Mouse (Mus musculus) cerebellum, adult 8-10 months (tissue): Measurements from ENCODE around the gene Ccdc8.
A peak's percentile ranks its signal among the peaks of the same experiment; 100 is the strongest.
"Not testable (repeated sequence)": the region's sequence is repeated elsewhere in the genome, so short reads cannot be mapped to it uniquely, and the experiment has no call there.

Experiments used
- DNase-seq: peaks from one replicate; pipeline ENCODE4 v3.0.0; 2022

Ccdc8 gene

GRCm38 (mm10) chr7:16992451-16992807 lies at the start of gene Ccdc8:
Gene Ccdc8 (plus strand): TSS chr7:16992708.
- no peak for DNase-seq

GRCm38 (mm10) chr7:16942861-16943260 lies 49.6 kb upstream of the Ccdc8 start:
- DNase-seq, result no peak

GRCm38 (mm10) chr7:16944061-16944807 lies 48.3 kb upstream of the Ccdc8 start, which contains the start of gene Pnmal2:
Gene Pnmal2 (plus strand): TSS chr7:16944682.
- peak; percentile 90 for DNase-seq

GRCm38 (mm10) chr7:16944808-16945315 lies 47.6 kb upstream of the Ccdc8 start:
- DNase-seq, result no peak

- DNase-seq, result peak; percentile 59
Observed at GRCm38 (mm10) chr7:16945419-16945818, 47.1 kb upstream of the Ccdc8 start.

GRCm38 (mm10) chr7:16946441-16947348 lies 45.8 kb upstream of the Ccdc8 start:
- DNase-seq, result peak; percentile 74

GRCm38 (mm10) chr7:16947349-16947895 lies 45.1 kb upstream of the Ccdc8 start:
- DNase-seq, result no peak

GRCm38 (mm10) chr7:16947959-16948361 lies 44.5 kb upstream of the Ccdc8 start:
- no peak for DNase-seq

- DNase-seq, result no peak
Observed at GRCm38 (mm10) chr7:16948923-16949458, 43.5 kb upstream of the Ccdc8 start.

GRCm38 (mm10) chr7:16949908-16950841 lies 42.3 kb upstream of the Ccdc8 start:
- peak; percentile 87 for DNase-seq

- peak; percentile 79 for DNase-seq
Observed at GRCm38 (mm10) chr7:16950861-16951635, 41.5 kb upstream of the Ccdc8 start.

- not testable (repeated sequence) for DNase-seq
Observed at GRCm38 (mm10) chr7:16953776-16954175, 38.7 kb upstream of the Ccdc8 start.

GRCm38 (mm10) chr7:16955712-16956111 lies 36.8 kb upstream of the Ccdc8 start:
- DNase-seq, result no peak

- no peak for DNase-seq
Observed at GRCm38 (mm10) chr7:16956410-16957265, 35.9 kb upstream of the Ccdc8 start.

- DNase-seq, result peak; percentile 82
Observed at GRCm38 (mm10) chr7:16959539-16960187, 32.8 kb upstream of the Ccdc8 start, which contains the start of gene Pnmal1. Gene Pnmal1 (plus strand): TSS chr7:16959679.

GRCm38 (mm10) chr7:16961678-16962077 lies 30.8 kb upstream of the Ccdc8 start:
- DNase-seq, result no peak

GRCm38 (mm10) chr7:16968414-16968813 lies 24.1 kb upstream of the Ccdc8 start:
- no peak for DNase-seq

- no peak for DNase-seq
Observed at GRCm38 (mm10) chr7:16971160-16971559, 21.3 kb upstream of the Ccdc8 start.

- DNase-seq, result no peak
Observed at GRCm38 (mm10) chr7:16974018-16974417, 18.5 kb upstream of the Ccdc8 start.
